Mouse (Mus musculus): ENCODE data around the gene Lad1.

The Lad1 gene

DNA sequence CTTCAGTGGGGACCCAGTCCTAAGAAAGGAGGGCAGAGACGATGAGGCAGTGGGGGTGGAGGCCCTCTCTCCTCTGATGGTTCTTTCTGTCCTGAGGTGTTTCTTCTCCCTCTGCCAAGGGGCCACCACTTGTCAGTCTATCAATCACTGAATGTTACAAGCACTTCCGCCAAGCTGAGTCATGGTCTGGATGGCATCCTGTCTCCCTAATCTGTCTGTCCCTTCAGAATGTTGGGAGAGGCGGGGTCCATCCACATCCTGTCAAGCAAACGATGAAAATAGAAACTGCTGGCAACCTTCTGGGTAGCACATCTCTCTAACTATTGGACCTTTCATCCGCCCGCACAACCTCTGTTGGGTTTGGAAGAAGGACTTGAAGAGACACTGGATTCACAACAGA lies 26.1 kb downstream of the Lad1 start:
- no peak for DNase-seq (ENCODE audit: low spot score in 2 of 2)

DNA sequence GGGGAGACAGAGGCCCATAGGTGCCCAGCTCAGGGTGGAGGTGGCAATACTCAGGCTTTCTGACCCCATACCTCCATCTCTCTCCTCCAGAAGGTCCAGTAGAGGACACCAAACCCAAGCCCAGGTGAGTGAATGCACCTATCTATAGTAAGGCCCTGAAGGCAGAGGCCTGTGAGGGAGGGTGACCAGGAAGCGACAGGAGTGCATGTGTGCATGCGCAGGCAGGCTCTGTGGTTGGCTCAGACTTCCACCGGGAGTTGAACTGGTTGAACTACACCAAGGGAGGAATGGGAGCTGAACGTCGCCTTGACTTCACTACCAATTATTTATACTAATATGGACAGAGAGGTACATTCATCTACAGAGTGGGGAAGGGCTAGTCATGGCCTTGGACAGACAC lies 28.2 kb downstream of the Lad1 start:
- DNase-seq (ENCODE audit: low spot score in 2 of 2) = no peak

DNA sequence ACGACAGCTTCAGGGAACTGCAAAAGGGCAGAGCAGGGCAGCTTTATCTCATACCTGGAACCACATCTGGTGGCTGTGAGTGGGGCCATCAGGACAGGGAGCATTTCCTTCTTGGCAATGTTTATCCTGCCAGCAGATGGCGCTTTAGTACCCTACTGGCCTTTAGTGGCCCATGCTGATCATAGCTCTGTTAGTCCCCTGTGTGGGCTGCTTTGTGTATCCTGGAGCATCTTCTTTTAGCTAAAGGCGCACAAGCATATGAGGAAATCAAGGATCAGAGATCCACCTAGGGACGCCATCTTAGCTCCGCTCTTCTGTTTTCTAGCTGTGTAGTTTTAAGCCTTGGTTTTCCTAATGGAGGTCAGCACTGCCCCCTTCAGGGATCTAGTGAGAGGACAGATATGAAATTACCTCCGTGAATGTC lies 28.8 kb downstream of the Lad1 start:
- DNase-seq (ENCODE audit: low spot score in 2 of 2) = peak in 1 of 2 experiments; percentile 45

DNA sequence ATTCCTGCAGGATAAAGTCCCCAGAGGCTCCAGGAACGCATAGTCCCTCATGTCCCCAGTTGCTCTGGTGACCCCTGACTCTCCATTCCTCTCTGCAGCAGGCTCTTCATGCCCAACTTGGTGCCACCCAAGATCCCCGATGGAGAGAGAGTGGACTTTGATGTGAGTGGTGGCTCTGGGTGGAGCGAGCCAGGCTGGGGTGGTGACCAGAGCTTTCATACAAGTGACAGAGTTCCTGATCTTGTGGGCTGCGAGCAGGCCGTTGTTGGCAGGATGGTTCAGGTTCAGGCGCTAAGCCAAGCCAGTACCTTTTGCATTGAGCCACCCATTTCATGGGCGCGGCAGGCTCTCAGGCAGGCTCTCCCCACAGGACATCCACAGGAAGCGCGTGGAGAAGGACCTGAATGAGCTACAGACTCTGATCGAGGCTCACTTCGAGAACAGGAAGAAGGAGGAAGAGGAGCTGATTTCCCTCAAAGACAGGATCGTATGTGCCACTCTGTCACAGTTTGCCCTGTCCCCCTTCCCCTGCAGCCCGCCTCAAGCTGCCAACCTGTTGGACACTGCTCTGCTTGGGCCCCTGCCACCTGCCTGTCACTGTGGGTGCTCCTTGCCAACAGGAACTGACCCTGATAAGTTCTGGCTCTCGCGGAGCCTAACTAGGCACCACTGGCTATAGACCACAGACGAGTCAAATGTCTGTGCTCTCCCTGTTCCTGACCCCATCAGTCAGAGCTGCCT lies 29.4 kb downstream of the Lad1 start:
- DNase-seq (ENCODE audit: low spot score in 2 of 2) = no peak

DNA sequence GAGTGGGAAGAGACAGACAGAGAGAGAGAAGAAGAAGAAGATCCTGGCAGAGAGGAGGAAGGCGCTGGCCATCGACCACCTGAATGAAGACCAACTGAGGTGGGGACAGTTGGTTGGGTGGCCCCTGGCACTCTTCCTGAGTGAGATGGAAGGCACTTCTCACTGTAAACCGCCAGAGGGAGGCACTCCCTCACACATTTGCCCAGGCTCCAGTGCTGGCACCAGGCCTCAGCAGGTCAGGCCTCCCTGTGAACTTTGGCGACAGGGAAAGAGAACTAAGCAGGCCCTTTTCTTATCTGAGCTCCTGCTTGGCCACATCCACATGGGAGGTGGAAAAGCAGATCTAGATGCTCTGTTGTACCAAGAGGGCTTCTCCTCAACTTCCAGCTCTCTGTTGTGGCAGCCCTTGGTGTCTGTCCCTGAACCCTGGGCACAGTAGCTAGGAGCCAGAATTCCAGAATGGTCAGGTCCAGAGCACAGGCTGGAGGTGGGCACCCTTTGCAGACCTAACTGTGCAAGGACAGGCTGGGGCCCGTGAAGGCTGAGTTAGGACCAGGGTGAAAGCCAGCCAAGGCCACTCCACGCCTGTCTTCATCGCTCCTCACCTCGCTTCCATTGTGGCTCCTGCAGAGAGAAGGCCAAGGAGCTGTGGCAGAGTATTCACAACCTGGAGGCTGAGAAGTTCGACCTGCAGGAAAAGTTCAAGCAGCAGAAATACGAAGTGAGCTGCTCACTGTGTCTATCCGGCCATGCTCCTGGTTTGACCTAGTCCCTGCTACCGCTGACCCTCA lies 32.5 kb downstream of the Lad1 start:
- DNase-seq (ENCODE audit: low spot score in 2 of 2) = no peak

DNA sequence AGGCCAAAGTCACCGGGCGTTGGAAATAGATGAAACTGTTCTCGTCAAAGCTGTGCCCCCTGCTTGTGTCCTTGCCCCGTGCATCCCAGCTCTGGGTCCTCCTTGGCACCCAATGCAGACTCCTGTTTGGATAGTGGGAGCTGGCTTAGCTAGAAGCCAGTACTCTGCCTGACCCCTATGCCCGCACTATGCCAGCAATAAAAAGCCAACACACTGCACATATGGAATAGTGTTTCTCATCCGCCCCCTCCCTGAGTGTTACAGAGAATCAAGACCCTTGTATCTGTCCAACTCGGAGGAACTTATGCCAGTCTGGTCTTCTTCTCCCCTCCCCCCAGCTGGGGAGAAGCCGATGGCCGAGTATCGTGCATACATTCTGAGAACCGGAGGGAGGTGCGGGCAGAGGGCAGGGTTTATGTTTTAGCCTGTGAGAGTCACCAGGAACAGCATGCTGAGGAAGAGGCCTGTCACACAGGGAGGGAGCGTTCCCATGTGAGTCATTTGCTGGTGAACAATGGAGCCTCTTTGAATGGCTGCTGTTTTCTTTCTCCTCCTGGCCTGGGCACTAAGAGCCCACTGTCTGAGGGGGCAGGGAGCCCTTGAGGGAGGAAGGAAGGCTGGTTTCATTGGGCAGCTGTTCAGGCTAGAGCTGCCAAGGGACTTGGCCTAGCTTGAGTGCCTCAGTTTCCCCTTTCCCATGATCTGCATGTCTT lies 33.8 kb downstream of the Lad1 start:
- no peak for DNase-seq (ENCODE audit: low spot score in 2 of 2)

DNA sequence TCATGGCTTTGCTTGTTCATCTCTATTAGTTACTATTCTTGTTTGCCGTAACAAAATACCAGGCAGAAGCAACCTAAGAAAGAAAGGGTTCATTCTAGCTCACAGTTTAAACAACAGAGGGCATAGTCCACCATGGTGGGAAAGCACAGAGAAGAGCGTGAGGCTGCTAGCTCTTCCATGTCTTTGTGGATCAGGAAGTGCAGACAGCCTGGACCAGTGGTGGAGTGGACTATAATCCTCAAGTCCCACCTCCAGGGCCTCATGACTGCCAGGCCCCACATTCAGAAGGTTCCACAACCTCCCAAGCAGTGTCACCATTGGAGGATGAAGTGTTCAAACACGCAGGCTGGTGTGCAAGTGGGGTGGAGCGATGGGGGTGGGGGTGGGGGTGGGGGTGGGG lies 34.8 kb downstream of the Lad1 start:
- DNase-seq (ENCODE audit: low spot score in 2 of 2) = no peak

DNA sequence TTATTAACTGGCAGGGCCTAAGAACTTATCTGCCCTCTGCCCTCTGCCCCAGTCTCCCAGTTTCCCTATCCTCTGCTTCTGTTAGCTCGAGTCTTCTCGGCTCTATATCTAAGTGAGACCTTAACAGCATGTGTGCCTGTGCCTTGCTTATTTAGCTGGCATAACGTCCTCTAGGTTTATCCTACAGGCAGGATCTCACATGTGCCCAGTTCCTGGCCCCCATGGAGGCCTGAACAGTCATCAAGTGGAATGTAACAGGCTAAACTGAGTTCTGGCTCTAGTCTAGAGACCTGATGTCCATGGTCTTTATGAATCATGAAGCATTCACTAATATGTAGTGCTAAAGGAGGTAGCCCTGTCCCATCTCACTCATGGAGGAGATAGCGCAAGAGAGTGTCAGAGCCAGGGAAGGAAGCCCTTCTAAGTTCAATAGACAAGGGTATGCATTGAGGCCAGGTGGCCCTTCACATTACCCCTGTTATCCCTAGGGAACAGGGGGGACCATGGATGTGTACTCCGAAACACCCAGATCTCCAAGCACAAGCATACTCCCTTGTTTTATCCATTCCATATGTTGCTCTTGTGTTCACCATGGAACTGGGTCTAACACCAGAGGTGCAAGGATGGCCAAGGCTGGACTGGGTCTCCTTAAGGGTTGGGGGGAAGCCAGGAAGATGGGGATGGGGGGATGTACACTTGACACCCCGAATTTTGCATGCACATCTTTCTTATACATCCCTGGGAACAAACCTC lies 36.4 kb downstream of the Lad1 start:
- no peak for DNase-seq (ENCODE audit: low spot score in 2 of 2)

DNA sequence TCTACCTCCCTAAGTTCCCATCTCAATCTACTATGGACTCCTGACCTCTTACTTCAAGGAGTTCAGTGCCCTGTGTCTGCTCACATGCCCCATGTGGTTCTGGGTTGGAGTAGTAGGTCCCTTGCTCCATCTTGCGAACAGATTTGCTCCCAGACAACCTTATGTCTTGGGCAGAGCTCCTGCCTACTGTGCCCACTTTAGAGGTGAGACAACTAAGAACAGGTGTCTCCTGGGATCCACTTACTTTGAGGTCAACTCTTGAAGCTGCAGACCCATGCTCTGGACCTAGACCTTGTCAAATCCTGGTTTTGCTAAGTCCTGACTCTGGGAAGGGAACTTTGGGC lies 36.9 kb downstream of the Lad1 start:
- DNase-seq (ENCODE audit: low spot score in 2 of 2) = no peak

DNA sequence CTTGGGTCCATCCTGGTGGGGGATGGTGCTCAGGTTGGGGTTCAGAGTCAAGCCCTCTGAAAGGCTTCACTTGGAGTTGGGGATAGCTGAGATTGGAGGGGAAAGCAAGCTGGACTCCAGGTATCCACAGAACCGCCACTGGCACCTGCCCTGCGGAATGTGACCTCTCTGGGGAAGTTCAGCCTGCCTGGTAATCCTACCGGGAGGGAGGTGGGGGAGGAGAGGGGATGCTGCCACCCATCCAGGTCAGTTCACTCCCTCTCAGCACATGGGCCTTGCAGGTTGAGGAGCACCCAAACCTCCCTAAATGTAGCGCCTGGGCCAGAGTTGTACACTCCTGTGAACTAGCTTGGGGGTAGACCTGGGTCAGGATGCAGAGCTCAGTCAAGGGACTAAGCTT lies 37.7 kb downstream of the Lad1 start:
- no peak for DNase-seq (ENCODE audit: low spot score in 2 of 2)

DNA sequence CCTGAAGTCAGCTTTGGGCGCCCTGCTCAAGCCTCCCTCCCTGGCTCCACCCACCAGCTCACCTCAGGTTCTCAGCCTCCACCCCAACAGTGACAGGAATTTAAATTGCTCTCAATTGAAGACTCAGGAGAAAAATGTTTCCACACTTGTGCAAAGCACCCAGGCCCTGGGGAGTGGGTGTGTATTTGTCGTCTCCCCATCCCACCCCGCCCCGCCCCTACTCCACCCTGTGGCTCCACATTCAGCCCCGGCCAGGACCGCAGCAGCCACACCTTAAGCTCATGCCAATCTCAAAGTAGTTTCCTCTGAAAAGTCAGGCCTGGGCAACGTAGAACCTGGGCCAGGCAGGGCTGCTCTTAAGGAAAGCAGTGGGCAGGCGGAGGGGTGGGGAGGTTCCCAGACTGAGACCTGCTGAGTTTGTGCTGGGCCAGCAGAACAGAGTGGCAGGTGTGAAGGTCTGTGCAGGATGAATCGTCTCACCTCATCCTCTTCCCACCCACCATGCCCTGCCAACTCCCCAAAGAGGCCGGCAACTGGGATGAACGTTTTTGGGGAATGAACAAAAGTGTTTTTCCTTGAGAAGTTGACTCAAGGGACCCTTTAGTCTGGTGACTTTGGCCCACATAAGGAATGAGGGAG lies 38.9 kb downstream of the Lad1 start:
- no peak for DNase-seq (ENCODE audit: low spot score in 2 of 2)

DNA sequence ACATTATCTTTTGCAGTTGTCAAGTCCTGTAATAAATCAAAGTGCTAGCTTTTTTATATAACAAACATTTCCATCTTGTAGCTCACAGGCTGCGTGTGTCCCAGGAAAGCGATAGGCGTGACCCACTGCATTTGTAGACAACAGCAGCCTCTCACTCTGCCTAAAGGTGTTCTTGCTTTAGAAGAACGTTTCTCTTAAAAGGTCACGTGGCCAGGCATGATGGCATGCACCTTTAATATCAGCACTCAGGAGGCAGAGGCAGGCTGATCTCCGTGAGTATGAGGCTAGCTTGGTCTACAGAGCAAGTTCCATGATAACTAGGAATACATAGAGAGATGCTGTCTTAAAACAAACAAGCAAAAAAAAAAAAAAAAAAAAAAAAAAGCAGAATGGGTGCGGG lies 40.1 kb downstream of the Lad1 start:
- DNase-seq (ENCODE audit: low spot score in 2 of 2) = no peak

DNA sequence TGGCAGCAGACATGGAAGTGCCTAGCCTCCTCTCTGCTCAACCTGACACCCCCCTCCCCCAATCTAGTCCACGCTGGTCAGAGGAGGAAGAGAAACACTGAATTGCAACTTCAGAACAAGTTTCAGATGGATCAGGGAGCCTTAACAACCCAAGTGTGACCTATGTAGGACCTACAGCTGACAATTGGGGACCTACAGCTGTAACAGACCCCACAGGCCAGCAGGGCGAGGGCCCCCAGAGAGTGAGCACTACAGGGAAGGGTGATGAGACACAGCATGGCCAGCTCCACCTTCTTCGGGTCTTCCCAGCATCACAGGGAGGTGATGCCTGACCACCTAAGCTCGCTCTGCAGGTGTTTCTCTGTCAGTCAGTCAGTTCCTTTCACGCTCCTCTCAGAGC lies 42.7 kb downstream of the Lad1 start:
- DNase-seq (ENCODE audit: low spot score in 2 of 2) = no peak

DNA sequence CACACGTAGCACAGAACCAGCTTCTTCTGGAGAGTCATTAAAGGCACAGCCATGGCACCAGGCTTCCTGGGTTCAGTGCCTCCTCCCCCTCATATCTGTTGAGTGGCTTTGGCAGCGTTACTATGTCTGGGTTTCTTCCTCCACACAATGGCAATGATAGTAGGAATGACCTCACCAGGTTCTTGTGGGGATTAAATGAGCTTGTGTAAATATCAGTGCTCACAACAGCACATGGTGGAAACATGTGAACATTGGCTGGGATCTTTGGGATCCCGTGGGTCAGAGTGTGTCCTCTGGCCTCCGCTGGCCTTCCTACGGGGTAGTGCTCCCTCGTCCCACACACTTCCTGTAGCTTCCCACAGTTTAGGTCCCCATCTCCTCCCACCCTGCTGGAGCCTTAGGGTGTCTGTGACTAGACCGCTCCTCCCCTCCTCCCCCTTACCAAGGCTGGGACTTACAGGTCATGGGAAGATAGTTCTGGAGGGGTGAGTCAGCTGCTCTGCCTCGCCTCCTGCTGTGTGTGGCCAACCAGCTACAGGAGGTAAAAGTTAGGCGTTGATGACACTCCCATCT lies 43.7 kb downstream of the Lad1 start:
- DNase-seq (ENCODE audit: low spot score in 2 of 2) = no peak

DNA sequence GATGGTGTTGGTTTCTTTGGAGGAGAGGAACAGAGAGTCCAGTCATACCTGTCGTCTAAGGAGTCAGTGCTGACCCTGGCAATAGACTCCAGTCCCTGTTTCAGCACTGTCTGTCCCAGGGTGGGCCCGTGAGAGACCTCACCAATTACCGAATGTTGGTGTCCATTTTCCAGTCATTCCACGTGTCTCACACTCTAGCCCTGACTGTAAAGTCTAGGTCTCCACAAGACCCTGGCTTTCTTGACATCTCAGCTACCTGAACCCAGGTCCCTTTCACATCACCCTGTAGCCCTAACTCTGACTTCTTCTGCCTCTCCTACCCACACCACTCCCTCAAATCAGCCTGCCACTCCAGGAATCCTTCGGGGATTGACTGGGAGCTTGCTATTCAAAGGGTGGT lies 44.2 kb downstream of the Lad1 start:
- no peak for DNase-seq (ENCODE audit: low spot score in 2 of 2)

DNA sequence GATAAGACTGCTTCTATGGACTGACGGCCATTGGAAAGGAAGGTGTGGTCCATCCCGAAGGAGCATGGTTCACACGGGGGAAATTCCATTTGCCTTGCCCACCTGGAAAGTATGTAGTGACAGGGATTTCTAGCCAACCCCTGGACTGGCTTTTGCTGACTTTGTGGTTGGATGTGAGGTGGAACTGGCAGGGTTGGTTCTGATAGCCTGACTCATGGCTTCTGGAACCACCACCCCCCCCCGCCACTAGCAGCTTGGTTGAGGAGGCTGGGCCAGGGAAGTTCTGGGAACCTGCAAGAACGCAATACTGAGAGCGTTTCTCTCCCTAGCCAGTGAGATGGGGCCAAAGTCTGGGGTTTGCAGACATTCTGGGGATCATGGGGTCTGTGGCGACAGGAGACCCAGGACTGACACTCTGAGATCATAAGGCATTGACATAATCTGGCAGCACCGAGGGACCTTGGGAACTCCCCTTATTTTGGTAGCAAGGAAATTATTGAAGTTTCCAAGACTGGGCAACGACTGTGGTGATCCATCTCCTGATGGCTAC lies 45.5 kb downstream of the Lad1 start:
- DNase-seq (ENCODE audit: low spot score in 2 of 2) = no peak

DNA sequence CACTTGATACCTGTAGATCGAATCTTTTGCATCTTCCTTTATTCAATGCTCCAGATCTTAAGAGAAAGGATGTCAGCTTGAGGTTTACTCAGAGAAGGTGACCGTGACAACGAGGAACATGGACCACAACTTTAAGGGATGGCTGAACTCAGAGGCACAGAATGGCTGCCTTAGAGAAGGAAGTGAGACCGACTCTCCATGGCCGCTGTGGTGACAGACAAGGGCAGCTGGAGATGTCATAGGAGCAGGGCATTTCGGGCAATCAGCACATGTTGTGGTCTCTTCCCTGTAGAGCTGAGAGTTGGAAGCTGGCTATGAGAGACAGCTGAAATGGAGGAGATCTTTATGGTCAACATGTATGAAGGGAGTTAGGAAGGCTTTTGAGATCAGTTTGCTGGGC lies 46.4 kb downstream of the Lad1 start:
- DNase-seq (ENCODE audit: low spot score in 2 of 2) = no peak

DNA sequence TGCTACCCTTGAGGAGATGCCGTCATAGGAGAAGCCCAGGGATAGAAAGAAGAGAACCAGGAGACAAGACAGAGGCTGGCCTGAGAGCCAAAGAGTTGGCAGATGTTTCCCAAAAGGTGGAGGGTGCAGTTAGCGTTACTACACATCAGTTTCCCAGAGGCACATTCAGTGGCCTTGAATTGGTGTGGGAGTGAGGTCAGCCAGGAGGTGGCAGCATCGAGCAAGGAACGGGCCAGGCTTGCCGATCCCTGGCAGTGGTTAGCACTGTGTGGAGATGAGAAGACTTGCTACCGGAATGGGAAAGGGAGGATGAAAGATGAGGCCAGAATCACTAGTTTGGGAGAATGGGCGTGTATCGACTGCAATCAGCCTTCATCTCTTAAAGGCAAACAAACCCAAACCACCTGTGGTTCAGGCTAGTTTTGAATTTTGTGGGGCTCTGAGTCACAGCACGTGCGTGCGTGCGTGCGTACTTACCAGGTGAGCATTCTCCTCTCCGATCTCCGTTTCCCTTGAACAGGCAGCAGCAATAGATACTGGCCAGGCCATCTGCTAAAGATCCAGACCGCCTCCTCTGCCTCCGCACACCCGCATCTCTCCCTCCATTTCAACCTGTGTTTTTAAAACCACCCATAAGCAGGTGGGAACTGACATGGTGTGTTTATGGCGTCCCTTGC lies 47.3 kb downstream of the Lad1 start:
- peak; percentile 42 to 80 for DNase-seq (ENCODE audit: low spot score in 2 of 2)

DNA sequence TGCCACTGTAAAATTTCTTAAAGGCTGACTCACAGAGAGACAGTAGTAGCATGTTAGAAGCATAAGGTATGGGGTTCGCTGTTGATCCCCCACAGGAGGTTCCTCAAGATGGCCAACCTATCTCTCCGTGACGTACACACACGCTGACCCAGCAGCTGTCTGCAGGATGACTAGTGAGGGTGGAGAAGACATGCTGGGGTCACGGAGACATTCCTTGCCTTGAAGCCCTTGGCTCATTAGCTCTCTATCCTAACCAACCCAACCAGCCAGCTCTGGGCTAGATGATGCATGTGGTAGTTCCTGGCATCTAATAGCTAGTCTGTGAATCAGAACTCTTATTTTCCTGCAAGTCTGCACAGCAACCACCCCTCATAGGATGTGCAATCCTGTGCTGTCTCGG lies 50.2 kb downstream of the Lad1 start:
- no peak for DNase-seq (ENCODE audit: low spot score in 2 of 2)

DNA sequence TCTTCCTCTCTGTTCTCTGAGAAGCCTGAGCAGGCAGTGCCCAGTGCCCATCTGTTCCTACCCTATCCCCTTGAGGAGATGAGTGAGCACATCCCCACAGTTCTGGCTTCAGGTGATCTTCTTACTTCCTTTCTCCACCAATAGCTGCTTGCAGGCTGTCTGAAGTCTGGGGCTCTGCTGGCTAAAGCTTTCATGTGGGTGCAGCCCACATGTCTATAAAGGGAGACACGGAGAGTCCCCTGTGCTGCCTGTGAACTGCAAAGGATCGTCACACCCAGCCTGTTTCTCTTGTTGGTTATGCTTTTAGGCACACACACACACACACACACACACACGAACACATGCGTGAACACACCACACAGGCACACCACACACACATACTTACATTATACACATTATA lies 54.6 kb downstream of the Lad1 start:
- DNase-seq (ENCODE audit: low spot score in 2 of 2) = no peak

All from thymus, postnatal 10 days (tissue).